Comparison of ENCODE assay signal across 9 mouse cellular contexts in the genomic region with DNA sequence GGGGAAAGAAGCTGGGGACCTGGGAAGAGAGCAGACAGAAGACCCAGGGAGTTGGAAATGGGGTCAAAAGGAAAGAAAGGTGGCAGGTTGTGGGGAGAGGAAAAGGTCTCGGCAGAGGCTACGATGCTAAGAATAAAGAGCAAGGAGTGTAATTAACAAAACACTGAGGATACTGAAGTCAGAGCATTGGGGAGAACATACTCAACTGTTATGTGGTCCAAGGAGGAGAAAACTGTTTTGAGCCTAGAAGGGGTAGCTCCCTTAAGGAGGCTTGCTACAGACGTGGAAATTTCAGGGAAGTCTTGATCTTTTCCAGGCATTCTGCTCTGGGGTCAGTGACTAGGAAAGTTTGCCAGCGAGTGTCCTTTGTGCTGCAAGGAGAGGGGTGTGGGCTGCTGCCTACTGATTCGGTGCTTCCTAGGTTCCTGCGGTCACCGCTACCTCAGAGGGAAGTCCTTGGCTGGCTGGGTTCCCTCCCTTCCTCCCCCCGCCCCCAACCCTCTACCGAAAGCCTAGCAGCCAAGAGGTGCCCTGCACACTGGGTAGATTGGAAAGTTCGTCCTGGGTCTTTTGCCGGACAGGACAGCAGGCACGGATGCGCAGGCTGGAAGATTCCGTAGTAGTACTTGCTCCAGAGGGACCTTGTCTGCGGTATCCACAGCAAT. TPM values are rescaled to one million over a fixed set of nuclear protein-coding genes. Genes with fewer than 3 reads are reported as not detected.
A peak's percentile ranks its signal among the peaks of the same experiment; 100 is the strongest.
DNase-seq lines count a peak whose midpoint lies in the region; ATAC-seq lines count a peak whose summit lies in the region.
"Had no signal": no experiment of that assay in that cellular context is flagged by ENCODE, and none has a peak within 500 bp of the region (broad histone marks: within the 10 kb centered on the region; RNA-seq: fewer than 3 reads in every experiment).

No protein-coding gene starts in this region.

- ATAC-seq in kidney, embryonic 16.5 days (ENCODE audit: low FRiP score, low TSS enrichment): peak; percentile 49; the same call in 1 of the 2 replicates
- ATAC-seq in cerebellum, adult (ENCODE audit: insufficient number of reproducible peaks, low FRiP score, low TSS enrichment): peak; percentile 18; the same call in 1 of the 2 replicates
- no peak for ATAC-seq in forebrain, embryonic 13.5 days
- ATAC-seq in liver, embryonic 11.5 days (replicated peaks; ENCODE audit: low FRiP score): no peak
- 0 out of 2 replicates have a peak, but pooled peaks have one; percentile 23 for ATAC-seq in stomach, embryonic 16.5 days (ENCODE audit: insufficient read depth, low FRiP score)

- no peak for DNase-seq in kidney, postnatal 14 days
- no peak for DNase-seq in liver, embryonic 11.5 days (ENCODE audit: low spot score)
- DNase-seq in spleen, postnatal 10 days (ENCODE audit: low spot score in 2 of 2): no peak
- DNase-seq in gastrocnemius, postnatal 4 days (ENCODE audit: low spot score in 2 of 2): no peak

- H3K9ac ChIP-seq in kidney, embryonic 16.5 days (replicated peaks; ENCODE audit: low read length): peak overlapping the region; percentile 55
- peak overlapping the region; percentile 91 for H3K9ac ChIP-seq in forebrain, embryonic 13.5 days
- H3K9ac ChIP-seq in liver, embryonic 11.5 days (ENCODE audit: low read depth, low read length): no peak overlapping the region
- peak overlapping the region; percentile 58 for H3K9ac ChIP-seq in stomach, embryonic 16.5 days (ENCODE audit: low read length)
- H3K9ac ChIP-seq: liver, embryonic 15.5 days had no signal

- H3K4me1 ChIP-seq in kidney, embryonic 16.5 days (ENCODE audit: insufficient read depth, low read length): 0 out of 2 replicates have a peak, but pooled peaks cover 5% of the 10 kb centered on the region
- peaks cover 37% of the 10 kb centered on the region for H3K4me1 ChIP-seq in forebrain, embryonic 13.5 days
- no peaks in the 10 kb centered on the region for H3K4me1 ChIP-seq in liver, embryonic 11.5 days (replicated peaks; ENCODE audit: control insufficient read depth, insufficient read depth, low read length)
- peaks cover 10% of the 10 kb centered on the region for H3K4me1 ChIP-seq in stomach, embryonic 16.5 days (ENCODE audit: control insufficient read depth, insufficient read depth, low read length)
- H3K4me1 ChIP-seq: liver, embryonic 15.5 days had no signal

- H3K9me3 ChIP-seq in kidney, embryonic 16.5 days (ENCODE audit: low read length): no peaks in the 10 kb centered on the region
- H3K9me3 ChIP-seq in forebrain, embryonic 13.5 days (replicated peaks): no peaks in the 10 kb centered on the region
- H3K9me3 ChIP-seq in liver, embryonic 11.5 days (ENCODE audit: control insufficient read depth, low read length): no peaks in the 10 kb centered on the region
- no peaks in the 10 kb centered on the region for H3K9me3 ChIP-seq in stomach, embryonic 16.5 days (replicated peaks; ENCODE audit: control insufficient read depth, low read length)
- H3K9me3 ChIP-seq: liver, embryonic 15.5 days had no signal

- H3K27ac ChIP-seq in kidney, embryonic 16.5 days (ENCODE audit: low read length): no peak overlapping the region
- peak overlapping the region; percentile 95 for H3K27ac ChIP-seq in forebrain, embryonic 13.5 days
- no peak overlapping the region for H3K27ac ChIP-seq in liver, embryonic 11.5 days (ENCODE audit: low read depth, low read length)
- H3K27ac ChIP-seq in stomach, embryonic 16.5 days (ENCODE audit: low read length): no peak overlapping the region
- H3K27ac ChIP-seq: liver, embryonic 15.5 days had no signal

- no peaks in the 10 kb centered on the region for H3K36me3 ChIP-seq in kidney, embryonic 16.5 days (ENCODE audit: insufficient read depth, low read length)
- H3K36me3 ChIP-seq in forebrain, embryonic 13.5 days (ENCODE audit: poor library complexity, severe bottlenecking): no peaks in the 10 kb centered on the region
- H3K36me3 ChIP-seq in liver, embryonic 11.5 days (ENCODE audit: control insufficient read depth, insufficient read depth, low read length): no peaks in the 10 kb centered on the region
- no peaks in the 10 kb centered on the region for H3K36me3 ChIP-seq in stomach, embryonic 16.5 days (ENCODE audit: control insufficient read depth, insufficient read depth, low read length)
- H3K36me3 ChIP-seq: liver, embryonic 15.5 days had no signal

- peaks cover 20% of the 10 kb centered on the region for H3K27me3 ChIP-seq in kidney, embryonic 16.5 days (ENCODE audit: insufficient read depth, low read length)
- no peaks in the 10 kb centered on the region for H3K27me3 ChIP-seq in forebrain, embryonic 13.5 days
- H3K27me3 ChIP-seq in liver, embryonic 11.5 days (replicated peaks; ENCODE audit: control insufficient read depth, insufficient read depth, low read length): peaks cover 35% of the 10 kb centered on the region
- peaks cover 22% of the 10 kb centered on the region for H3K27me3 ChIP-seq in stomach, embryonic 16.5 days (ENCODE audit: control insufficient read depth, insufficient read depth, low read length)

- 1% methylated on average over 15 of the region's 15 CpGs for WGBS in kidney, embryonic 16.5 days
- under 1% methylated on average over 14 of the region's 15 CpGs for WGBS in forebrain, embryonic 13.5 days
- 3% methylated on average over 15 of the region's 15 CpGs for WGBS in liver, embryonic 11.5 days
- WGBS in stomach, embryonic 16.5 days: 4% methylated on average over 15 of the region's 15 CpGs

- H3K4me2 ChIP-seq in kidney, embryonic 16.5 days (replicated peaks; ENCODE audit: low read depth, low read length): peak overlapping the region; percentile 100
- H3K4me2 ChIP-seq in forebrain, embryonic 13.5 days: peak overlapping the region; percentile 77
- peak overlapping the region; percentile 82 for H3K4me2 ChIP-seq in liver, embryonic 11.5 days
- peak overlapping the region; percentile 99 for H3K4me2 ChIP-seq in stomach, embryonic 16.5 days (ENCODE audit: low read depth, low read length)

- H3K4me3 ChIP-seq in kidney, embryonic 16.5 days (ENCODE audit: low read length): peak overlapping the region; percentile 66
- peak overlapping the region; percentile 73 for H3K4me3 ChIP-seq in forebrain, embryonic 13.5 days
- H3K4me3 ChIP-seq in liver, embryonic 11.5 days (ENCODE audit: low read depth, low read length): peak overlapping the region; percentile 53; the same call in 1 of the 2 replicates
- peak overlapping the region; percentile 59 for H3K4me3 ChIP-seq in stomach, embryonic 16.5 days (replicated peaks; ENCODE audit: low read length)

RNA-seq across cellular contexts. Expression of a gene that starts 1.2 kb away (rescaled TPM):
- 9.7 and 11.8 TPM in 2 replicates for polyA plus RNA-seq in kidney, embryonic 16.5 days (2015; fragmentation: Nextera tagmentation; extraction: Ambion mirVana)
- 46.0 and 61.4 TPM in 2 replicates for polyA plus RNA-seq in forebrain, embryonic 13.5 days (2015; fragmentation: Nextera tagmentation; extraction: Ambion mirVana)
- 5.0 and 6.0 TPM in 2 replicates for polyA plus RNA-seq in liver, embryonic 11.5 days (2014; fragmentation: Nextera tagmentation; extraction: Ambion mirVana)
- polyA plus RNA-seq in stomach, embryonic 16.5 days (2015; fragmentation: Nextera tagmentation; extraction: Ambion mirVana): 5.4 and 6.8 TPM in 2 replicates
- 10 to 100 TPM; 53.3 to 75.3 TPM for total RNA-seq in gastrocnemius, postnatal 4 days (2021)

Comparison
In these comparisons a context has a peak if more than half of its experiments do, and no peak if none do; other contexts are left out.
1. ATAC-seq: peak in kidney, embryonic 16.5 days (single experiment), cerebellum, adult (single experiment) and stomach, embryonic 16.5 days (single experiment); none in forebrain, embryonic 13.5 days (single experiment) and liver, embryonic 11.5 days (single experiment).
2. Peak in every context shown above with its lines, with median percentiles within 50 percentile points of each other: H3K4me2 ChIP-seq and H3K4me3 ChIP-seq.